Mouse (Mus musculus) skeletal muscle tissue, postnatal 0 days (tissue): ENCODE measurements around the gene Scgb1b17. TPM values are rescaled to one million over a fixed set of nuclear protein-coding genes. Genes with fewer than 3 reads are reported as not detected.

Experiments used
- polyA plus RNA-seq: library from polyadenylated mRNA; unstranded; fragments of >200 nt; fragmentation: Nextera tagmentation; extraction: Ambion mirVana; gene quantifications from 2 replicates; pipeline ENCODE4 v1.2.1, GENCODE M21; 2015

Gene Scgb1b17
- polyA plus RNA-seq, result not detected in 2 replicates

DNA sequence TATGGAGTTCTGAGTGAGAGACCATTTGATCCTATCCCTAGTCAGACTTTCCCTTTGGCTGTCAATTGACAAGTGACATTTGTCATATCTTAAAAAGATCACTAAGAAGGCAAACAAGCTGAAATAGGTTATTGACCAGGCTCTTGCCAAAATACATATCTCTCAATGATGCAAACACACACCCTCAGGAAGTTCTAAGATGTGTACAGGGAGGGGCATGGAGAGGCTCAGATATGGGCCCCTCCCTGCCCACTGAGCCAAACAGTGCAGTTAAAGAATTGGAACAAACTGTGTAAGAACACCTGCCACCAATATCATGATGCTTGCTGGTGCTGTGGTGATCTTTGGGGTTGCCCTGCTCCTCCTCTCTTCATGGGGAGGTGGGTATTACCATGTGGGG lies at the start of gene Scgb1b17:
Gene Scgb1b17 (plus strand): TSS at position 301 of the 400 bp plus-strand sequence.

DNA sequence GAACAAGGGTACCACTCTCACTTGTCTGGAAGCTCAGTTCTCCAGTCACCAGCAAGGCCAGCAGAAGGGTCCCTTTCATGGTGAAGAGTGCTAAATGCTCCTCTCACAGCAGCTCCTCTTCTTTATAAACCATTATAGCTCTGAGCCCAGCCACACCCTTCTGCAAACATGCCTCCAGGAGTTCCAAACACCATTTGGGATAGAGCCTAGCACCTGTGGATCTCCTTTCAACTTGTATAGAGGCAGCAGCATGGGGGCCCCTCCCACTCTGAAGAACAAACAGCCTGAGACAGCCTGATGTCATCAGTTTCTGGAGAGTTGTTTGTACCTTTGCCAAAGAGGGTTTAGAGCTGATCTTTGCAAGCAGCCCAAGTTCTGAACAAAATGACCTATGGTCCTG lies 6.8 kb upstream of the Scgb1b17 start, which contains the start of gene Scgb2b17:
Gene Scgb2b17 (minus strand): TSS at position 101 of the 400 bp plus-strand sequence.

Other genes with a start within 250 kb of the Scgb1b17 start
- gene Scgb2b15, start 233.8 kb upstream of the Scgb1b17 start, polyA plus RNA-seq, result not detected in 2 replicates
- not detected in 2 replicates for gene Scgb1b15, start 226.9 kb upstream of the Scgb1b17 start, polyA plus RNA-seq
- gene Scgb2b17, start 6.9 kb upstream of the Scgb1b17 start, polyA plus RNA-seq, result not detected in 2 replicates
- not detected in 2 replicates for gene Scgb2b18, start 110.4 kb downstream of the Scgb1b17 start, polyA plus RNA-seq
- not detected in 2 replicates for gene Scgb1b18, start 122.1 kb downstream of the Scgb1b17 start, polyA plus RNA-seq
- gene Scgb2b19, start 216.9 kb downstream of the Scgb1b17 start, polyA plus RNA-seq, result not detected in 2 replicates
- not detected in 2 replicates for gene Scgb1b19, start 223.8 kb downstream of the Scgb1b17 start, polyA plus RNA-seq